Mouse (Mus musculus): ENCODE results near the gene Ly6g6c. TPM values are rescaled to one million over a fixed set of nuclear protein-coding genes. Genes with fewer than 3 reads are reported as not detected.
A peak's percentile ranks its signal among the peaks of the same experiment; 100 is the strongest.

Gene Ly6g6c
- total and polyA plus RNA-seq, 2 experiments from 2014 or later: not detected

- Histone ChIP-seq H3K9ac (replicated peaks; ENCODE audit: low read length) (no peak overlapping the region), H3K4me1 (ENCODE audit: insufficient read depth, low read length) (no peaks in the 10 kb centered on the region), H3K27ac (no peak overlapping the region), H3K27me3 (ENCODE audit: insufficient read depth, low read length) (no peaks in the 10 kb centered on the region), H3K36me3 (ENCODE audit: insufficient read depth, low read length) (no peaks in the 10 kb centered on the region), H3K9me3 (ENCODE audit: low read length) (no peaks in the 10 kb centered on the region), H3K4me2 (ENCODE audit: low read depth, low read length) (no peak overlapping the region), H3K4me3 (ENCODE audit: low read length) (no peak overlapping the region)
- 74% methylated on average over 9 of the region's 9 CpGs for WGBS
- TF ChIP-seq CTCF (IDR thresholded peaks at IDR 0.05; ENCODE audit: low read depth): no peak
- no peak for ATAC-seq
- no peak for DNase-seq (ENCODE audit: low spot score)
These were observed 6.3 kb downstream of the Ly6g6c start for GRCm38 (mm10) chr17:35071454-35071853.

DNA sequence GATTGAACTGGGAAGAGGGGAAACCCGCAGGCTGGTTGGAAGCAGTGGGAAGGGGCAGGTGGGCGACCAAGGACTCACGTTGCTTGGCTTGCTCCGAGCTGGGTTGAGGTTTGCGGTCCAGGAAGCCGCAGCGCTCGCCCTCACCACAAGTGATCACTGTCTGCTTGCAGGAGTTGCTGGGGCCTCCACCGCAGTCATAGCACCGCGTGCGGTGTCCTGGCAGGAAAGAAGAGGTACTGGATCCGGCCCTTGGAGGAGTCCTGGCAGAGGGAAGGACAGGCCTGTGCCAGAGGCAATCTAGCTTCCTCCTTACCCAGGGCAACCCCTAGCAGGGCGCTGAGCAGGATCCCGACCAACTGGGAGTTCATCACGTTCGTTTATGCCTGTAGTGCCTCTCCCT lies 8.9 kb downstream of the Ly6g6c start:
- Histone ChIP-seq H3K9me3 (ENCODE audit: low read length) (no peaks in the 10 kb centered on the region), H3K27me3 (ENCODE audit: insufficient read depth, low read length) (no peaks in the 10 kb centered on the region), H3K4me2 (ENCODE audit: low read depth, low read length) (no peak overlapping the region), H3K36me3 (ENCODE audit: insufficient read depth, low read length) (no peaks in the 10 kb centered on the region), H3K9ac (replicated peaks; ENCODE audit: low read length) (no peak overlapping the region), H3K4me3 (ENCODE audit: low read length) (no peak overlapping the region), H3K4me1 (ENCODE audit: insufficient read depth, low read length) (no peaks in the 10 kb centered on the region), H3K27ac (no peak overlapping the region)
- no peak for TF ChIP-seq CTCF (IDR thresholded peaks at IDR 0.05; ENCODE audit: low read depth)
- WGBS: 42% methylated on average over 17 of the region's 17 CpGs
- DNase-seq (ENCODE audit: low spot score) (no peak), ATAC-seq (no peak)

GRCm38 (mm10) chr17:35076507-35077176 lies 11.5 kb downstream of the Ly6g6c start, which contains the start of gene Ly6g6e:
Gene Ly6g6e, plus strand, starts transcription at chr17:35076902.
- DNase-seq (ENCODE audit: low spot score) (no peak), ATAC-seq (no peak)
- no peak within 1 kb of the TSS; the same call in 1 of the 2 replicates for H3K9ac ChIP-seq (replicated peaks; ENCODE audit: low read length)
- no peaks in the 10 kb centered on the region for H3K9me3 ChIP-seq (ENCODE audit: low read length)
- H3K4me3 ChIP-seq (ENCODE audit: low read length): peak within 1 kb of the TSS; percentile 20
- no peak for TF ChIP-seq CTCF (IDR thresholded peaks at IDR 0.05; ENCODE audit: low read depth)
- WGBS: 47% methylated on average over 10 of the region's 10 CpGs
- H3K4me2 ChIP-seq (ENCODE audit: low read depth, low read length): peak within 1 kb of the TSS; percentile 49
- no peaks in the 10 kb centered on the region for H3K4me1 ChIP-seq (ENCODE audit: insufficient read depth, low read length)
- no peak within 1 kb of the TSS for H3K27ac ChIP-seq
- no peaks in the 10 kb centered on the region for H3K27me3 ChIP-seq (ENCODE audit: insufficient read depth, low read length)
- H3K36me3 ChIP-seq (ENCODE audit: insufficient read depth, low read length): no peaks in the 10 kb centered on the region

DNA sequence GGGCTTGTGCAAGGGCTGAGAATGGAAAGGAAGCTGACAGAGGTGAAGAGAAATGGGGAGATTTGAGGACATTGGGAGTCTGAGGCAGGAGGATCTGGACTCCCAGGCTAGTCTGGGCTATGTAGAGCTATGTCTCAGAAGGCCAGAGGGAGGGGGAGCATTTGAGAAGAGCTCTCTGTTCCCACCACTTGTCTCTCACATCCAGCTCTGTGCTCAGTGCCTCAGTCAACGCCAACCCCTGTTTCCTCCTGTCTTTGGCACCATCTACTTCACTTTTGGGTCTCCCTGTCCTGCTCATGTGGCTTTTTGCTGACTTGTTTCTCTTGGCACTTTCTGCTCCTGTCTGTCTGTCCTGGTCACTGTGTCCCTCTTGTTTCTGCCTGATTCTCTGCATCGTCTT lies 12.1 kb downstream of the Ly6g6c start:
- no peak overlapping the region for H3K9ac ChIP-seq (replicated peaks; ENCODE audit: low read length)
- no peaks in the 10 kb centered on the region for H3K36me3 ChIP-seq (ENCODE audit: insufficient read depth, low read length)
- no peaks in the 10 kb centered on the region for H3K4me1 ChIP-seq (ENCODE audit: insufficient read depth, low read length)
- DNase-seq (ENCODE audit: low spot score) (no peak), ATAC-seq (no peak)
- no peaks in the 10 kb centered on the region for H3K27me3 ChIP-seq (ENCODE audit: insufficient read depth, low read length)
- no peaks in the 10 kb centered on the region for H3K9me3 ChIP-seq (ENCODE audit: low read length)
- H3K4me3 ChIP-seq (ENCODE audit: low read length): no peak overlapping the region
- WGBS: 39% methylated on average over 2 of the region's 2 CpGs
- peak overlapping the region; percentile 49; the same call in 1 of the 2 replicates for H3K4me2 ChIP-seq (ENCODE audit: low read depth, low read length)
- TF ChIP-seq CTCF (IDR thresholded peaks at IDR 0.05; ENCODE audit: low read depth): no peak
- H3K27ac ChIP-seq: no peak overlapping the region

GRCm38 (mm10) chr17:35077786-35078233 lies 12.6 kb downstream of the Ly6g6c start, which contains the start of gene Ly6g6d:
Gene Ly6g6d, minus strand, starts transcription at chr17:35078065.
- peak; percentile 68 for TF ChIP-seq CTCF (IDR thresholded peaks at IDR 0.05; ENCODE audit: low read depth)
- Histone ChIP-seq H3K4me2 (ENCODE audit: low read depth, low read length) (peak within 1 kb of the TSS; percentile 49), H3K4me3 (ENCODE audit: low read length) (peak within 1 kb of the TSS; percentile 20), H3K27me3 (ENCODE audit: insufficient read depth, low read length) (no peaks in the 10 kb centered on the region), H3K4me1 (ENCODE audit: insufficient read depth, low read length) (no peaks in the 10 kb centered on the region), H3K9me3 (ENCODE audit: low read length) (no peaks in the 10 kb centered on the region), H3K36me3 (ENCODE audit: insufficient read depth, low read length) (no peaks in the 10 kb centered on the region), H3K9ac (replicated peaks; ENCODE audit: low read length) (no peak within 1 kb of the TSS; the same call in 1 of the 2 replicates), H3K27ac (no peak within 1 kb of the TSS)
- peak; percentile 46 for DNase-seq (ENCODE audit: low spot score)
- WGBS: 11% methylated on average over 14 of the region's 14 CpGs
- peak; percentile 71; the same call in 1 of the 2 replicates for ATAC-seq

DNA sequence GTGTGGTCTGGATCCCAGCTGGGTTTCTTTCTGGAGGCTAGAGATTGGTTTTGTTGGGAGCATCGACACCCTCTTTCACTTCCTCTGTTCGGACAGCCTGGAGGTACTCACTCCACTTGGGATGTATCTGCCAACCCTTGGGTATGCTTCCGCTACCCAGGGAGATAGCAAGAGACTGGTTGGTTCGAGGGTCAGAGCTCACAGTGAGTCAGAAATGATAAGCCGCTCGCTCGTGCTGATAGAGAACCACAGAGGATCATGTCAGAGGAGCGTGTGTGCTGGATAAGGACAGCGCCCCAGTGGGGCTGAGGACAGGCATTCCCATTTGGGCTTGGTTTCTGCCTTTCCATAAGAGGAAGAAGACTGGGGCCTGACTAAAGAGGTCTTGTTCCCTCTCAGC lies 14.6 kb downstream of the Ly6g6c start:
- no peak for TF ChIP-seq CTCF (IDR thresholded peaks at IDR 0.05; ENCODE audit: low read depth)
- WGBS: 64% methylated on average over 9 of the region's 9 CpGs
- H3K36me3 ChIP-seq (ENCODE audit: insufficient read depth, low read length): no peaks in the 10 kb centered on the region
- H3K27me3 ChIP-seq (ENCODE audit: insufficient read depth, low read length): no peaks in the 10 kb centered on the region
- H3K4me2 ChIP-seq (ENCODE audit: low read depth, low read length): no peak overlapping the region
- H3K27ac ChIP-seq: no peak overlapping the region
- no peak overlapping the region for H3K4me3 ChIP-seq (ENCODE audit: low read length)
- no peak for DNase-seq (ENCODE audit: low spot score)
- no peaks in the 10 kb centered on the region for H3K4me1 ChIP-seq (ENCODE audit: insufficient read depth, low read length)
- H3K9ac ChIP-seq (replicated peaks; ENCODE audit: low read length): no peak overlapping the region
- H3K9me3 ChIP-seq (ENCODE audit: low read length): no peaks in the 10 kb centered on the region
- no peak for ATAC-seq

- no peak for DNase-seq (ENCODE audit: low spot score)
- H3K27me3 ChIP-seq (ENCODE audit: insufficient read depth, low read length): no peaks in the 10 kb centered on the region
- H3K36me3 ChIP-seq (ENCODE audit: insufficient read depth, low read length): no peaks in the 10 kb centered on the region
- no peak overlapping the region for H3K4me3 ChIP-seq (ENCODE audit: low read length)
- H3K9me3 ChIP-seq (ENCODE audit: low read length): no peaks in the 10 kb centered on the region
- 65% methylated on average over 6 of the region's 6 CpGs for WGBS
- no peak overlapping the region for H3K27ac ChIP-seq
- no peak overlapping the region for H3K4me2 ChIP-seq (ENCODE audit: low read depth, low read length)
- H3K9ac ChIP-seq (replicated peaks; ENCODE audit: low read length): no peak overlapping the region
- no peak for ATAC-seq
- no peaks in the 10 kb centered on the region for H3K4me1 ChIP-seq (ENCODE audit: insufficient read depth, low read length)
- no peak for TF ChIP-seq CTCF (IDR thresholded peaks at IDR 0.05; ENCODE audit: low read depth)
These were observed 15.1 kb downstream of the Ly6g6c start for GRCm38 (mm10) chr17:35080248-35080647.
